Mouse (Mus musculus): ENCODE measurements around the gene Rnf121.

The Rnf121 gene

DNA sequence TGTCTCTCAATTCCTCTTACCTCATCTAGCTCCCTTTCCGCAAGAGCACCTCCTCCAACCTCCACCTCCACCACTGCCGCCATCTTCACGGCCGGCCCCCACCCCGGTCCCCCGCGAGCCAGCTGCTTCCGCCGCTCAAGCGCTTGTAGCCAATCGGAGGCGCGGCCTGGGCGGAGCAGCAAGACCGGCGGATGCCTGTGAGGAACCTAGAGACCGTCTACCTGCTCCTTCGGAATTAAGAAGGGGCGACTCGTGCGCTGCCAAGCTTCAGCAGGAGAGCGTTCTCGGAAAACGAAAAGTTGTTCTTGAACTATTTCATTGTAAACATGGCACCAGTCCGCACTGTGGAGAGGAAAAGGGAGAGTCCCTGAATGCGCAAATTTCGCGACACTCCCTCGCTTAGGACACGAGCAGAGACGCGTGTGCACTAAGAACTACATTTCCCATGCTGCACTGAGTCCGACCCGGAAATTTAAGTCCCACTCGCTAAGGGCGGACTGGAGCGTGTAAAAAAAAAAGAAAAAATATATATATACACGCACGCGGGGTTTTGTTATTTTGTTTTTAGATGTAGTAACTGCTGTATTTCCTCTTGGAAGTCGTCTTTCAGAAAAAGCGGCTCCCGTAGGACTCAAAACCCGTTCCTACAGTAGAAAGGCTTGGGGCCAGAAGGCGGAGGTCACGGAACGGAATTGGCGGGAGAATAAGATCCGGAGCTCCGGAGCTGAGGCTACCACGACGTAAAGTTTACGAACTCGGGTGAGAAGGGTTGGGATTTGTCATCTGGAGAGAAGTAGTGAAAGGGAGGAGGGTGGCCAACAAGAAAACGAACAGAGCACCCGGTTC lies at the start of gene Rnf121, which contains the start of the genes Xndc1 and Xntrpc:
TSS of gene Rnf121 (minus strand) at position 424 of the 846 bp plus-strand sequence.
TSS of gene Xndc1 (plus strand) at position 466 of the 846 bp plus-strand sequence.
TSS of gene Xntrpc (plus strand) at position 668 of the 846 bp plus-strand sequence.
- DNase-seq (ENCODE audit: low read depth in 2 of 2, low spot score in 2 of 2): peak; percentile 81 to 91

DNA sequence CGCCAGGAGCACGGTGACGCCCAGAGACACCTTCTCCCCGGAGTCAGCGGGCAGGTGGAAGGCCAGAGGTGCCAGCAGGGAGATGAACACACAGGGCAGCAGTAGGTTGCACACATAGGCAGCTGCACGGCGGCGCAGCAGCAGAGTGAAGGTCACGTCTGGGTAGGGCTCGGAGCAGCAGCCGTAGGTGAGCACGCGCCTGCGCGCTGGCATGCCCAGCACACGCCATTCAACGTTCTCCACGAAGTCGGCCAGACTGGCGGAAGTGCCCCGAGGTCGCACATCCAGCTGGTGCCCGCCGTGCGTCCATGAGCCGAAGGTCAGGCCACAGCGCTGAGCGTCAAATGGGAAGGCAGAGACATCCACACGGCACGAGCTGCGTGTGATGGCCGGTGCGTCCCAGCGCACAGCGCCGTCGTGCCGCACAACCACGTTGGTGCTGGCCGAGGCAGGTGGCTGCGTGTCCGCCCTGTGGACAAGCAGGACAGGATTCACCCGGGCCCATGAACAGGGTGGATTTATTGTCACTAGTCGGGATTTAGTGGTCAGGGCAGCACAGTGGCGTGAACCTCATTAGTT lies 48.0 kb upstream of the Rnf121 start:
- DNase-seq (ENCODE audit: low read depth in 2 of 2, low spot score in 2 of 2): no peak

DNA sequence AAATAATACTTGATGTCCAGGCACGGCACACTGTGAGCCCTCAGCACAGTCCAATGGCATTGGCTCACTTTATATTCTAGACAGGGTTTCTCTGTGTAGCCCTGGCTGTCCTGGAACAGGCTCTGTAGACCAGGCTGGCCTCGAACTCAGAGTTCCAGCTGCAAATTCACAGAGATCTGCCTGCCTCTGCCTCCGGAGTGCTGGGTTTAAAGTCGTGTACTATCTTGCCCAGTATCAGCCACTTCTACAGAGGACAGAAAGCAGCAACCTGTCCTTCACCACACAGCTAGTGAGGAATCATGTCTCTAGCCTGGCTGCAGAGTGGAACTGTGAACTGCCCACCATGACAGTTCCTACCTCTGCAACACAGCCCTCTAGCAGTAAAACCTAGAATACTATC lies 44.5 kb upstream of the Rnf121 start:
- DNase-seq (ENCODE audit: low read depth in 2 of 2, low spot score in 2 of 2): no peak

DNA sequence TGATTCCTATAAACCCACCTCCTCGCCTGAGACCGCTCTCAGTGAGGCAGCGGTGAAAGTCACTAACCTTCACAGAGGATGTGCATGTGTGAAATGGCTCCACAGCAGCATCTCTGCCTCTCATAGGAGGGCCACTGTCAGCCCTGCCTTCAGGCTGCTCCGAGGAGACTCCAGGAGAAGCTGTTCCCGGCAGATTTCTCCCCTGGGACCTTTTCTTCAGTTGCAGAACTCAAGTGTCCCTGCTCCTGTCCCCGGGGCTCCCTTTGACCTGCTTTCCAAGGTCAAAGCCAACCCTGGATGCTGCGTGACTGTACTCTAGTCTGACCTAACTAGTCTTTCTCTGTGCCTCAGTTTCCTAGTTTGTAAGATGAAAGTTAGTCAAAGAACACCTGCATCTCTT lies 43.9 kb upstream of the Rnf121 start, which contains the start of gene Art5:
TSS of gene Art5 (minus strand) at position 319 of the 400 bp plus-strand sequence.
- no peak for DNase-seq (ENCODE audit: low read depth in 2 of 2, low spot score in 2 of 2)

DNA sequence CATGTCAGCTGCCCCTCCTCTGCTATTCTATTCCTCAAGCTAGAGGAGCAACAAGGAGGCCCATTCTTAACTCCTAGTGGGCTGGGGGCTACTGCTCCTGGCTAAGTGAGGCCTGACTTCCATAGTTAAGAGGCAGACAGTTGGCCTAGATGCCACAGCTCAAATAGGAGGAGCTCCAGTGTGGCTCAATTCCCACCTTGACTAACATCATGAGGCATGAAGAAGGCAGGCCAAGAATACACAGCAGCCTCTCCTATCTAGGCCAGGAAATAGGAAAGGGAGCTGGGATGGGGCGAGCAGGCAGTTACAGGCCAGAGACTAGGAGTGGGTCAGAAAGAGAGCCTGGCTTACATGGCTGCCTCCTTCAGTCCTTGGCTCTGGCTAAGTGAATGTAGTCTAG lies 42.9 kb upstream of the Rnf121 start:
- DNase-seq (ENCODE audit: low read depth in 2 of 2, low spot score in 2 of 2): no peak

DNA sequence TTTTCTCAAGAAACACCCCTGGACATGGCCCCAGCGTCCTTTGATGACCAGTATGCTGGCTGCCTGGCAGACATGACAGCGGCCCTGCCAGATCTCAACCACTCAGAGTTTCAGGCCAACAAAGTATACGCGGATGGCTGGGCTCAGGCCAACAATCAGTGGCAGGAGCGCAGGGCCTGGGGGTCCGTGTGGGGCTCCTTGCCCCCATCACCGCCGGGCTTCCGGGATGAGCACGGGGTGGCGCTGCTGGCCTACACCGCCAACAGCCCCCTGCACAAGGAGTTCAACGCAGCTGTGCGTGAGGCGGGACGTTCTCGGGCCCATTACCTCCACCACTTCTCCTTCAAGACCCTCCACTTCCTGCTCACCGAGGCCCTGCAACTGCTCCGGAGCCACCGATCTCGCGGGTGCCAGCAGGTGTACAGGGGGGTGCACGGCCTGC lies 41.5 kb upstream of the Rnf121 start:
- peak in 1 of 2 experiments; percentile 12 for DNase-seq (ENCODE audit: low read depth in 2 of 2, low spot score in 2 of 2)

DNA sequence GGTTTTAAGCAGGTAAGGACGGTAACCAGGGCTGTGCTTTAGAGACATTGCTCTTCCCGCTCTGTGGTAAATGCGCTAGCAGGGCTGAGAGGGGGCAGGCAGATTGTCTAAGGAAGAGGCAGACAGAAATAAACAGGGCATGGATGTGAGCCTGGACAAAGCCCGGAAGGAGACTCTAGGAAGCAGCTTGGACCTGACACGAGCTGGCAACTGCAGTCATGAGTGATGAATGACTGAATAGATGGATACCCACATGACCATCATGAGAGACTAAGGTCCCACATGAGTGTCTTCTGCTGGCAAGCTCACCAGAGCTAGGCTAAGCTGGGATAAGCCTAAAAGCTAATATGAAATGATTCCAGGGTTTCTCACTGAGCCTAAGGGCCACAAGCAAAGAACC lies 38.9 kb upstream of the Rnf121 start:
- no peak for DNase-seq (ENCODE audit: low read depth in 2 of 2, low spot score in 2 of 2)

DNA sequence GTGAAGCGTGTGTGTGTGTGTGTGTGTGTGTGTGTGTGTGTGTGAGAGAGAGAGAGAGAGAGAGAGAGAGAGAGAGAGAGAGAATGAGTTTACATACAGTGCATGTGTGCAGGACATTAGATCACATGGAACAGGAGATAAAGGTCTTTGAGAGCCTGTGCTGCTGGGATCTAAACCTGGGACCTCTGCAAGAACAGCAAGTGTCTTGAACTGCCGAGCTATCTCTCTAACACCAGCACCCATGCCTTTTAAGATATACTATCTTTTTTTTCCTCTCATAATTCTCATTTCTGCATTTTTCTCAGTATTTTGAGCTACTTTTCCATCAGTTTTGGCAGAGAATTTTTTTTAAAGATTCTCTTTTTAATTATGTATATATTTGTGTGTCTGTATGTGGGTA lies 38.3 kb upstream of the Rnf121 start:
- DNase-seq (ENCODE audit: low read depth in 2 of 2, low spot score in 2 of 2): no peak

DNA sequence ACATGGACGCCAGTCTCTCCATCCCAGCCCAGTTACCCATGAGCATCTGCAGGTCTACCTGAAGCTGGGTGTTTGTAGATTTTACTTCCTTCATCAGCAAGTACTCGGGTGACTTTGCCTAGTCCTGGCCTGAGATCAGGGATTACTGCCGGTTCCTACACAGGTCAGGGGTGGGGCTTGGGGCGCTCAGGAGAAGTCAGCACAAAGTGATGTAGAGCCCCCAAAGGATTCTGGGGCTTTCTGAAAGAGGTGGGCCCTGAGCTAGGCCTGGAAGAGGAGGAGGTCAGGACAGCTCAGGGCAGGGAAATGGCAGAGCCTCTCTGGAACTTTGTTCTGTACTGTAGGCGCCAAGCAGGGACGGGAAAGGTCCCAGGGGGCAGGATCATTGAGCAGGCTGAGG lies 37.4 kb upstream of the Rnf121 start:
- no peak for DNase-seq (ENCODE audit: low read depth in 2 of 2, low spot score in 2 of 2)

DNA sequence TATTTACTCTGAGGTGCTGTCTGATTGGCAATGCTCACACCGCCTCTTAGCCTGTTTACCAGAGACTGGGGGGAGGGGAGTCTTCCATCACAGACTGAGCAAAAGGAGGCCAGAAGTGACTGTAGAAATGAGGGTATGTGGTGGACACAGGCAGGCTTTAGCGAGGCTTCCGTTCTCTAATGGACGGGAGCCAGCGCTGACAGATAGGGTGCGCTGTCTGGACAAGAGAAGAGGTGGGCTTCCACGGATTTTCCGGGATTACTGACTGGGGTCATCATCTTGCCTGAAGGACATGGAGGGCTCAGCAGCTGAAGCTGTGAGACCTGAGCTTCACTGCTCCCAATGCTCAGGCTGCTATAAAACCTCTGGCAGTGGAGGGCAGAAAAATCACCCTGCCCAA lies 37.0 kb upstream of the Rnf121 start:
- no peak for DNase-seq (ENCODE audit: low read depth in 2 of 2, low spot score in 2 of 2)

DNA sequence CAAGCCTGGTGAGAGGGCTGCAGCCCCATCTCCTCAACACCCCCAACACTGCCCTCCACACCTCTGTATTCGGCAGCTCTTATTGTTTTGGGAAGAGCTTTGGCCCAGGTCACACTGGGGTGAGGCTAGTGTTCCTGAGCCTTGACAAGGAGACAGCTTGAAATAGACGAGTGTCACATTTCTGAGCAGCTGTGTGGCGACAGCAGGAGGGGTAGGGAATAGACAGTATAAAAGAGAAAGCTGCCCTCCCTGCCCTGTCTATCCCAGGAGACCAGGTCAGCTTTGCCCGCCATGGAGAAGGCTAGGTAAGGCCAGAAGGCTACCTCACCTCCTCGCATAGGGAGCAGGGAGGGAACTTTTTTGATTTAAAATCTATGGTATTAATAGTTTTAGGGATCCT lies 36.2 kb upstream of the Rnf121 start, which contains the start of gene Art1:
TSS of gene Art1 (plus strand) at position 257 of the 400 bp plus-strand sequence.
- no peak for DNase-seq (ENCODE audit: low read depth in 2 of 2, low spot score in 2 of 2)

DNA sequence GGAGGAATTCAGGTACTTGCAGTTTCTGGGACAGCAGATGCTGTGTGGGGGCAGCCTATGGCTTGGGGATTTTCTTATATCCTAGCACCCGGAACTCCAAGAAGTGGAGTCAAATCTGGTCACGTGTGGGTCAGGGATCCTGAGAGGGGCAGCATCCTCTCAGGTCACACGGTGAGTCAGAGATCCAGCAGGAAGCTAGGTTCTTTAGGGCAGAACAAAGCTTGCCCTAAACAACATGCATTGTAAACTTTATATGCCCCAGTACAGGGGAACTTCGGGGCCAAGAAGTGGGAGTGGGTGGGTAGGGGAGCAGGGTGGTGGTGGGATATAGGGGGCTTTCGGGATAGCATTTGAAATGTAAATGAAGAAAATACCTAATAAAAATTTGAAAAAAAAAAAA lies 35.6 kb upstream of the Rnf121 start:
- DNase-seq (ENCODE audit: low read depth in 2 of 2, low spot score in 2 of 2): no peak

DNA sequence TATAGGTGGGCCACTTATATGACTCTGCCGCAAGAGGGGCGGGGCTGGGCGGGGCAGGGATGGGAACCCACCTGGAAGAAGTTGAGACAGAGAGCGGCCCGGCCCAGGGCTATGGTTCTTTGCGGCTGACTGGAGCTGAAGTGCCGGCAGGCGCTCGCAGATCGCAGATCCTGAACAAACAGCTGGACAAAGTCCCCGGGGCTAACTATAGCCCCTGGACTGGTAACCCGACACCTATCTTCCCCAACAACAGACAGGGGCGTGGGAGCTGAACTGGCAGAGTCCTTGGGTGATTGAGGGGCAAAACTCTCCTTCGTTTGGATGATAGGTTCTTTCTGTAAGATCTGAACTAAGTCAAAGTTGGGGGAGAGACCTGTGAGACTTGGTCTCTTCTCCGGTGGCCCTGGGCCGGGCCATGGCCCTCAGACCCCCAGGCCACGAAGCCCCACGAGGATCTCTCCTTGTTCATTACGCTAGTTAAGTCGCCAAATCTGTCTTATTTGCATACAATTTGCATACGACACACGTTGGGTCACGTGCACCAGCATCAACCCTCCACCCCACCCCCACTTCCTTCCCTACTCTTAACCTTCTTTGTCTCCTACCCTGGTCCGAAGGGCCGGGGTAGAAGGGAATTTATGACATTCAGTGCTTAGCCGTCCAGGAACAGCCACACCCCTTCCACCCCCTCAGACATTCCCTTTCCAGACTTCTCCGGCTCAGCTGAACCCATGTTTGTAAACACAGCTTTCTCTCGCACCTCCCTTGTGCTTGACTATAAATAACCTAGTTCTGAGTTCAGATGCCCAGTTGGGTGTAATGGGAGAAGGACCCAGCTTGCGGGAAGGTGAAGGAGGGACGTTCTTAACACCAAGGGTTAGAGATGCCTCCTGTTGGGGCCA lies 34.7 kb upstream of the Rnf121 start:
- DNase-seq (ENCODE audit: low read depth in 2 of 2, low spot score in 2 of 2): no peak

DNA sequence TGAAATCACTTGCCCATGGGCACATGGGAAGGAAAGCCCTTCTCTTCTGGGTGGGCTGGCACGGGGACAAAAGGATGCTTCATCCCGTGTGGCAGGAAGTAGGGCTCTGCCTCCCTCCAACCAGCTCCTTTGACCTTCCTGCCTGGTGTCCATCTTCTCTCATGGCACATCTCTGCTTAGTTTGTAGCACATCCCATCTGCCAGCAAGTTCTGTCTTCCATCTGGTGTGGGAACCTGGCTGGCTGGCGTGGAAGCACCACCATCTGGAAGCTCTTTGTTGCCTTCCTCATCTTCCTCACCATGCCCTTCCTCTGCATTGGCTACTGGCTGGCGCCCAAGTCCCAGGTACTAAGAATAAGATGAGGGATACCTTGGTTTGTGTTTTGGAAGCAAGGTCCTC lies 22.1 kb upstream of the Rnf121 start:
- DNase-seq (ENCODE audit: low read depth in 2 of 2, low spot score in 2 of 2): no peak

DNA sequence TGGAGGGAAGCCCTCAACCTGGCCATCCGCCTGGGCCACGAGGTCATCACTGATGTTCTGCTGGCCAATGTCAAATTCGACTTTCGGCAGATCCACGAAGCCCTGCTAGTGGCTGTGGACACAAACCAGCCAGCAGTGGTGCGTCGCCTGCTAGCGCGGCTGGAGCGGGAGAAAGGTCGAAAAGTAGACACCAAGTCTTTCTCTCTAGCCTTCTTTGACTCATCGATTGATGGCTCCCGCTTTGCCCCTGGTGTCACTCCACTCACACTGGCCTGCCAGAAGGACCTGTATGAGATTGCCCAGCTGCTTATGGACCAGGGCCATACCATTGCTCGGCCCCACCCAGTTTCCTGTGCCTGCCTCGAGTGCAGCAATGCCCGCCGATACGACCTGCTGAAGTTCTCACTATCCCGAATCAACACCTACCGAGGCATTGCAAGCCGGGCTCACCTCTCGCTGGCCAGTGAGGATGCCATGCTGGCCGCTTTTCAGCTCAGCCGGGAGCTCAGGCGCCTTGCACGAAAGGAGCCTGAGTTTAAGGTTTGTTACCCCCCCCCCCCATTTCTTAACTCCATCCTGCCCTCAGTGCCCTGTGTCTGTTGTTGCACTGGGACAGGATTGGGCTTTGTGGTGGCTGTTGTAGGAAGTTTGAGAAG lies 18.9 kb upstream of the Rnf121 start:
- no peak for DNase-seq (ENCODE audit: low read depth in 2 of 2, low spot score in 2 of 2)

DNA sequence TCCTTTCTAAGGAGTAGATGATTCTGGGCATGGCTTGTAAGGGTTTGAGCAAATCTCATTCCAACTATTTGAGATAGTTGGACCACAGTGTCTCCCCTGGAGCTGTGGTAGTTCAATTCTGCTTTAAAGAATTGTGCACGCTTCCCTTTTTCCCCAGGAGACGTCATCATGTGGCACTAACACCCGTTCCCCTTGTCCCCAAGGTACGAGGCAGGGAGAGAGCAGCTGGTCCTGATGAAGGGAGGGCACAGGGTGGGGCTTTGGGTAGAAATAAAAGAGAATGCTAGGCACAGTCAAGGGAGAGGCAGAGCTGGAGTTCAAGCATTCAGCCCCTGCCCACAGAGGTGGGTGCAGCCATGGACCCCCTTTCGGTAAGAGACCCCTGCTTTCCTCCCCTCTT lies 17.5 kb upstream of the Rnf121 start, which contains the start of gene Trpc2:
TSS of gene Trpc2 (plus strand) at position 301 of the 400 bp plus-strand sequence.
- no peak for DNase-seq (ENCODE audit: low read depth in 2 of 2, low spot score in 2 of 2)

DNA sequence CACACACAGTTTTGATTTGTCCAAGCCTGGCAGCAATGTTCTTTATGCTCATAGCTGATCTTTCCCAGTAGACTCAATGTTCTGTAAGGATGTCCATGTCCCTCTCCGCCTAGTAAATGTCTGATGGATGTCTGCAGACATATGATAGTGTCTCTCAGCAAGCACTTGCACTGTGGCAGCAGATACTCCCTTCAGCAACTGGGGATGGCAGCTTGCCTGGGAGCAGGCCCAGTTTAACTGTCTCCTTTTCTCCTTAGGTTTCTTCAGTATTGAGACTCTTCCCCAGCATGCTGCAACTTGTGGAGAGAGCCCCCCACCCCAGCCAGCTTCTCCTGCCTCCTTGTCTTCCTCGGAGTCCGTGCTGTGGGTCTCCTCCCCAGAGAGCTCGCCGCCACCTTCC lies 16.5 kb upstream of the Rnf121 start:
- DNase-seq (ENCODE audit: low read depth in 2 of 2, low spot score in 2 of 2): no peak

DNA sequence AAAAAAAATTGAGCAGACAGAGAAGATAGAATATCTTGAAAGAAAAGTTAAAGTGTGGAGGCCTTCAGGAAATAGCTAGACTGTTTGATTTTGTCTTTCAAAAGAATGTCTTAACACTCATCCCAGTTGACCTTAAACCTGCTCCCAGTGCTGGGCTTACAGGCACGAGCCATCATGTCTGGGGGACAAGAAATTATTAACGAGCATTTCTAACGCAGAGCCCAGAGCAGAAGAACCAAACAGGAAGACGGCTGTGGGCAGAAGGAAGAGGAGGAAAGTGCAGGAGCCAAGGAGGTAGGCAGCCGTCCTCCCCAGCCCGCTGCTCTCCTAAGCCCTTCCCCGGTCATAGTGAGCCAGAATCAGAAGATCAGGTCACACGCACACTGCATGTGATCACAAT lies 15.0 kb upstream of the Rnf121 start:
- no peak for DNase-seq (ENCODE audit: low read depth in 2 of 2, low spot score in 2 of 2)

DNA sequence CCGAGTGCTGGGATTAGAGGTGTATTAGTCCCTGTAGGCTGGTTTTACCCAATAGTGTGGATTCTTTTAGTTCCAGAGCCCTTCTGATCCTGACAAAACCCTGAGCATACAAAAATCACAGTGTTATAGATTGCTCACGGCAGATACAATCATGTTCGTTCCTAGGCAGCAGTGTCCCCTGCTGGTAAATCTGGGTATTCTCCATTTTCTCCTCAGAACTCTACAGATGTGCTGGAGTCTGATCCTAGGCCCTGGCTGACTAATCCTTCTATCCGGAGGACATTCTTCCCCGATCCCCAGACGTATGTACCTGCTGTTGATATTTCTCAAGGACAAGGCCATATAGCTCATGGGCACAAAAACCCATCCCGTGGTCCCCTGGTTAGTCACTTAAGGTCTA lies 13.2 kb upstream of the Rnf121 start:
- DNase-seq (ENCODE audit: low read depth in 2 of 2, low spot score in 2 of 2): peak in 1 of 2 experiments; percentile 11

DNA sequence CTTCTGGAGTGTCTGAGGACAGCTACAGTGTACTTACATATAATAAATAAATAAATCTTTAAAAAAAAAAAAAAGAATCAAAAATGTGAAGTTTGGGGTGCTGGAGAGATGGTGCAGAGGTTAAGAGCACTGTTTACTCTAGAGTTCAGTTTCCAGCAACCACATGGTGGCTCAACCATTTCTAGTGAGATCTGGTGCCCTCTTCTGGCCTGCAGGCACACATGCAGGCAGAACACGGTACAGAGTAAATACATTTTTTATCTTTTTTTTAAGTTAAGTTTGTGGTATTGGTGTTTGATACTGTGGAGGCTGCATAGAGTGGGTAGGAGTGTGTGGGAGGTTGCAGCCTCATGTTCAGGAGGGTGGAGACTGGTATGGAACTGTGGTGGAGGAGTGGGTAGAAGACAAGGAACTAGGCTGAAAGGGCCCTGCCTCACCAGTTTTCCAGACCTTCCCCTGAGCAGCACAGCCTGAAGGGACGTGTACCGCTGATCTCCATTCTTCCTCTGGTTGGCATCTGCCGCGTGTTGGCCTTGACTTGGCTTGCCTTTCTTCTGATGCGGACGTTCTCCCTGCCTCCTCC lies 11.5 kb upstream of the Rnf121 start:
- DNase-seq (ENCODE audit: low read depth in 2 of 2, low spot score in 2 of 2): peak; percentile 14 to 48
